Mouse (Mus musculus) small intestine, adult 2 months (tissue): Measurements from ENCODE around the gene 4930596D02Rik. TPM values are rescaled to one million over a fixed set of nuclear protein-coding genes. Genes with fewer than 3 reads are reported as not detected.

ENCODE experiments used
- H3K27ac ChIP-seq: fragments of 200-500 bp; 2 replicates; pipeline ENCODE4 v1.5.1; 2012; ENCODE audit warnings: low read depth, low read length, control low read depth, inconsistent platforms; ENCODE audit not compliant: insufficient read depth
- H3K27me3 ChIP-seq: fragments of 200-500 bp; 2 replicates; pipeline ENCODE4 v1.6.1; 2012; ENCODE audit warnings: mild to moderate bottlenecking, moderate library complexity, low read length, inconsistent platforms; ENCODE audit not compliant: control insufficient read depth, insufficient read depth
- H3K36me3 ChIP-seq: fragments of 200-500 bp; 2 replicates; pipeline ENCODE4 v1.6.1; 2012; ENCODE audit warnings: mild to moderate bottlenecking, low read length, control low read depth, inconsistent platforms; ENCODE audit not compliant: control insufficient read depth, insufficient read depth
- H3K4me1 ChIP-seq: fragments of 200-500 bp; 2 replicates; pipeline ENCODE4 v1.6.1; 2012; ENCODE audit warnings: low read length, inconsistent platforms, mixed read lengths; ENCODE audit not compliant: control insufficient read depth, insufficient read depth, insufficient read length
- H3K4me3 ChIP-seq: fragments of 200-500 bp; 2 replicates; pipeline ENCODE4 v1.5.1; 2012; ENCODE audit warnings: low read depth, mild to moderate bottlenecking, control low read depth, inconsistent platforms, low read length, moderate library complexity
- CTCF ChIP-seq: fragments of 200-500 bp; IDR thresholded peaks from 2 replicates; pipeline ENCODE4 v1.5.1; 2012; ENCODE audit warnings: low read depth, mild to moderate bottlenecking, control low read depth, inconsistent platforms, low read length, moderate library complexity, mixed read lengths; ENCODE audit not compliant: insufficient replicate concordance, insufficient read length; ENCODE audit errors: extremely low read depth
- POLR2A ChIP-seq: fragments of 200-500 bp; IDR thresholded peaks from 2 replicates; pipeline ENCODE4 v1.6.1; 2012; ENCODE audit warnings: low read depth, mild to moderate bottlenecking, control low read depth, inconsistent platforms, low read length, moderate library complexity
- WGBS: fragments of 180-500 bp; shearing (Covaris S2); methylation state at CpG from one replicate; pipeline ENCODE4 v1.1.7; 2018; 5-methylcytosine and 5-hydroxymethylcytosine counted together
- polyA plus RNA-seq: library from polyadenylated mRNA; depleted of rRNA; stranded (reverse); fragments of >200 nt; gene quantifications from 2 replicates; pipeline ENCODE4 v1.2.3, GENCODE M21; 2012; rRNA removed

4930596D02Rik gene
- not detected in 2 replicates for polyA plus RNA-seq

DNA sequence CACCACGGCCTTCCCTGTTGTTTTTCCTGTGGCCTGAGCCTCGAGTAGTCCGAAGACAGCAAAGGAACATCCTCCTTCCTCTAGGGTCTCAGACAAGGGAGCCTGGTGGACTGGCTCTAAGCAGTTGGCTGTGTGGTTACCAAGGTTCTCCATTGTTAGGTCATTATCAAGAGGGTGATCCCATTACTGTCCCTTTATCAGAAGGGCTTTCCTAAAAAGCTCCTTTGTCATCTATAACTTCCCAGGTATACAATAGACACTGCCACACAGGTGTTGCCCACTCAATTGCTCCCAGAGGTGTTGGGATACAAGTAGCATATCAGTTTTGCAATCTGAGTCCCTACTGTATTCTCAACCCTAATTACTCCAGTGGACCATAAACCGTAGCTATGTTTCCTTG lies at the start of gene 4930596D02Rik:
Gene 4930596D02Rik, minus strand, starts transcription at position 101 of the 400 bp plus-strand sequence.
- H3K27me3 ChIP-seq: no peaks in the 10 kb centered on the region
- TF ChIP-seq POLR2A (no peak), CTCF (no peak)
- no peak within 1 kb of the TSS for H3K4me3 ChIP-seq
- no peaks in the 10 kb centered on the region for H3K36me3 ChIP-seq
- 48% methylated on average over 4 of the region's 4 CpGs for WGBS
- H3K4me1 ChIP-seq: no peaks in the 10 kb centered on the region
- no peak within 1 kb of the TSS for H3K27ac ChIP-seq

DNA sequence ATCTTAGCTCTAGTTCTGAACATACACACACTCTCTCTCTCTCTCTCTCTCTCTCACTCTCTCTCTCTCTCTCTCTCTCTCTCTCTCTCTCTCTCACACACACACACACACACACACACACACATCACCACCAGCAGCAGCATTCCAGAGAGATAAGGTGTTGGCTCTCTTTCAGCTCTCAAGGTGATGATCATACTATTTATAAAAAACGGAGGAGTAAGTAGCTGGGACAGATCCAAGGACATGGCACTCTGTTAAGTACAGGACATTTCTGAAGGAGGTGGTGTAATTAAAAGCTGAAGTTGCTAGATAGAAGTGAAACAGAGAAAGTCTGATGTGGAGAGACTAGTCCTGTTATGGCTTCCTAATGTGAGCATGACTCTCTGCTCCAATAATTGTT lies 41.5 kb upstream of the 4930596D02Rik start:
- no peaks in the 10 kb centered on the region for H3K4me1 ChIP-seq
- WGBS: 49% methylated on average over 1 of the region's 1 CpGs
- TF ChIP-seq CTCF: no peak
- no peak for TF ChIP-seq POLR2A
- no peak overlapping the region for H3K4me3 ChIP-seq
- H3K36me3 ChIP-seq: no peaks in the 10 kb centered on the region
- H3K27ac ChIP-seq: no peak overlapping the region
- H3K27me3 ChIP-seq: no peaks in the 10 kb centered on the region

GRCm38 (mm10) chr14:35845271-35845670 lies 33.5 kb upstream of the 4930596D02Rik start:
- no peaks in the 10 kb centered on the region for H3K36me3 ChIP-seq
- H3K4me3 ChIP-seq: no peak overlapping the region
- H3K4me1 ChIP-seq: no peaks in the 10 kb centered on the region
- 81% methylated on average over 6 of the region's 6 CpGs for WGBS
- H3K27ac ChIP-seq: no peak overlapping the region
- no peaks in the 10 kb centered on the region for H3K27me3 ChIP-seq
- TF ChIP-seq POLR2A: no peak
- no peak for TF ChIP-seq CTCF

DNA sequence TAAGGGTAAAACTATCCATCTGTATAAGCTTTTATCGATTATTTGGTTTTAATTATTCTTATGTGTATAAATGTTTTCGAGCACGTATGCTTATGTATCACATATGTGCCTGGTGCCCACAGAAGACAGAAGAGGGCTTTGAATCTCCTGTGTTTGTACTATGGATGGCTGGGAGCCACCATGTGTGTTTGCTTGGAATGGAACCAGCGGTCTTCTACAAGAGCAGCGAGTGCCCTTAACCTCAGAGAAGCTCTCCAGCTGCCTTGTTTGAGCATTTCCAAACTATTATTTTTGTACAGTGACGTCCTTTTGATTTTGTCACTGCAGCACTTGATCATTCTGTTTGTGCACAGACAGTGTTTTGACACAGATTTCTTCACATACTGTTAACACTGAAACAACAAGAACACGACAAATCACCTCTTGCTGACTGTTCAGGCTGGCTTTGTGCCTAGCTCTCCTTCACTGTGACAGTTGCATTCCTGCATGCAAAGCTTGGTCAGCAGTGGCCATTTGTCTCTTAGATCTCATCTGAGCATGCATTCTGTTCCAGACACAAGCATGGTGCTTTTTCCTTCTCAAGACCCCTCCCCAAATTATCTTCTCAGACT lies 30.4 kb upstream of the 4930596D02Rik start:
- Histone ChIP-seq H3K27me3 (no peaks in the 10 kb centered on the region), H3K4me1 (no peaks in the 10 kb centered on the region), H3K4me3 (no peak overlapping the region), H3K27ac (no peak overlapping the region), H3K36me3 (no peaks in the 10 kb centered on the region)
- WGBS: 77% methylated on average over 7 of the region's 7 CpGs
- no peak for TF ChIP-seq POLR2A
- TF ChIP-seq CTCF: no peak

DNA sequence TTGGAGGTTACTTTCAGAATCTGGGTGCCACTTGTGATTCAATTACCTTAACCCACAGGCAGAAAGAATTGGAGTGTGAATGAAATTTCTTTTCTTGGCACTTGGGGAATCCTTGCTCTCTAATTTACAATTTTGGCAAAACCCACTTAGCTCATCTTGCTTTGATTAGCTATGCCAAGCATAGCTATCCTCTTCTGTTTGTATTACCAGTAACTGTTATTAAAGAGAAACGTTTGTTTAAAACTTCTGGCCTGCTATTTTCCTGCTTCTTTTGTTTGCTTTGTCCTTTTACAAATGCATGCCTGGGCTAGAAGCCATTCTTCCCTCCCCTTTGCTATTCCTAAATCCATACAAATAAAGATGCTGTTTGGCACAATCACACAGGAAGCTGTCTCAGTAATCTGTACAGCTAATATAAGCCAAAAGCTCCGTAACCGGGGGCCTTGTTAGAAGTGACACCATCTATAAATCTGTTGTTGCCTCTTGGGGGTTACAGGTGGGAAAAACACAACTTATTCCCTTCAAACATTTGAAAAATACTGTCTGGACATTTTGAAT lies 19.0 kb downstream of the 4930596D02Rik start:
- 58% methylated on average over 3 of the region's 3 CpGs for WGBS
- Histone ChIP-seq H3K4me1 (no peaks in the 10 kb centered on the region), H3K4me3 (no peak overlapping the region), H3K27ac (no peak overlapping the region), H3K27me3 (no peaks in the 10 kb centered on the region), H3K36me3 (no peaks in the 10 kb centered on the region)
- no peak for TF ChIP-seq POLR2A
- TF ChIP-seq CTCF: no peak

- Histone ChIP-seq H3K4me3 (no peak overlapping the region), H3K4me1 (no peaks in the 10 kb centered on the region), H3K27ac (no peak overlapping the region), H3K36me3 (no peaks in the 10 kb centered on the region), H3K27me3 (no peaks in the 10 kb centered on the region)
- no peak for TF ChIP-seq POLR2A
- TF ChIP-seq CTCF: no peak
- 84% methylated on average over 3 of the region's 3 CpGs for WGBS
These were observed 31.7 kb downstream of the 4930596D02Rik start for GRCm38 (mm10) chr14:35780033-35780432.

DNA sequence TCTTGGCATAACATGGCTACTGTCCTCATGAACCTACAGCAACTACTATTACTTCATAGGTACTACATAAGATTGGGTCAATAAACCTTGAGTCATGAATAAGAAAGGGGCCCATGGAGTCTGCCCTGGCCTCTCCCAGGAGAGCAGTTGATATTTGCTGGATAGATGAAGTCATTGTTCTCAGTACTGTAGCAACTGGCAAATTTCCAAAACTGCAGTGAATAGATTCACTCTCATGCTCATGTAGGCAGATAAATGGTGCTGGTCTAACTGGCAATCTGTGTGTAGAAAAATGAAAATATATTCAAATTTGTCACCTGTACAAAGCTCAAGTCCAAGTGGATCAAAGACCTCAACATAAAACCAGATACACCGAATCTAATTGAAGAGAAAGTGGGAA lies 38.5 kb downstream of the 4930596D02Rik start:
- no peak overlapping the region for H3K4me3 ChIP-seq
- no peak overlapping the region for H3K27ac ChIP-seq
- H3K4me1 ChIP-seq: no peaks in the 10 kb centered on the region
- TF ChIP-seq POLR2A (no peak), CTCF (no peak)
- no peaks in the 10 kb centered on the region for H3K27me3 ChIP-seq
- 75% methylated on average over 1 of the region's 1 CpGs for WGBS
- no peaks in the 10 kb centered on the region for H3K36me3 ChIP-seq
